Mouse (Mus musculus): ENCODE data around the gene Hoga1.

DNA sequence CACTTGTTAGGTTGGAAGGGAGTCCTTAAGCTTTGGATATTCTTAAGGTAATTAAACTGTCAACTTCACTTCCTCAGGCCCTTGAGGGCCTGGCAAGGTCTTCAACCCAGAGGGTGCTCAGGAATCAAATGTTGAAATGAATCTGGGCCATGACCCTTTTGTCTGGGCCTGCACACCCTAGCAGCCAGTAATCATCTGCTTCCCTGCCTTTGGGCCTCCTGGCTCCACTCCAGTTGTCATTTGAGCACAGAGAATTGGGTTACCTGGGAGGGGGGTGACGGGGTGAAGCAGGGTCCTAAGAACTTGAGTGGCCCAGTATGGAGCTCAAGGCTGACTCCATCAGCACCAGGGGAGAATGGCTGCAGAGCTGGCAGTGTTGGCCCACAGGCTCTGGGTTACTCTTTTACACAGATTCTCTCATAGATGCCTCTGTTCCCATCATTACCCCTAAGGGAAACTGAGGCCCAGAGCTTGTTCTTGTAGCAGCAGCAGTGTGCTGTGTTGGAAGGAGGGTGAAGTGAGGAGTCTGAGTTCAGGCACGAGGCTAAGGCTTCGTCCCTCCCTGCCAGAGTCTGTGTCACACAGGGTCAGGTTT, 31.1 kb upstream of the Hoga1 start:
- no peak for TF ChIP-seq POLR2A (IDR thresholded peaks at IDR 0.05; ENCODE audit: low read depth, low read length)
- TF ChIP-seq CTCF (conservative IDR thresholded peaks at IDR 0.05 in 1 of 2, IDR thresholded peaks at IDR 0.05 in 1 of 2; ENCODE audit: low read depth in 2 of 2, low read length in 2 of 2): no peak
- no peak for TF ChIP-seq E2F4 (IDR thresholded peaks at IDR 0.05; ENCODE audit: insufficient replicate concordance, low read depth, low read length)
- TF ChIP-seq EP300 (IDR thresholded peaks at IDR 0.05; ENCODE audit: low read length): no peak
- no peak for TF ChIP-seq MYC (IDR thresholded peaks at IDR 0.05; ENCODE audit: low read depth, low read length)
- TF ChIP-seq POLR2AphosphoS2 (IDR thresholded peaks at IDR 0.05; ENCODE audit: low read depth, low read length): no peak
- no peak for TF ChIP-seq TCF12 (IDR thresholded peaks at IDR 0.05; ENCODE audit: low read depth, low read length)
- no peak for TF ChIP-seq ELF1 (IDR thresholded peaks at IDR 0.05; ENCODE audit: low read depth, low read length)
- TF ChIP-seq USF1 (IDR thresholded peaks at IDR 0.05; ENCODE audit: low read depth, low read length): no peak
- TF ChIP-seq ZKSCAN1 (IDR thresholded peaks at IDR 0.05; ENCODE audit: borderline replicate concordance, low read depth, low read length): no peak
- no peak for TF ChIP-seq GABPA (IDR thresholded peaks at IDR 0.05; ENCODE audit: insufficient replicate concordance, low read depth, low read length)
- TF ChIP-seq SMC3 (IDR thresholded peaks at IDR 0.05; ENCODE audit: low read depth, low read length): no peak
- TF ChIP-seq ZC3H11A (IDR thresholded peaks at IDR 0.05; ENCODE audit: low read depth, low read length): no peak
- no peak for TF ChIP-seq BHLHE40 (IDR thresholded peaks at IDR 0.05; ENCODE audit: low read depth, low read length)
